Mouse (Mus musculus) skeletal muscle tissue, adult 2 months (tissue): ENCODE results near the gene 2510002D24Rik.
"Not testable (repeated sequence)": the region's sequence is repeated elsewhere in the genome, so short reads cannot be mapped to it uniquely, and the experiment has no call there.

ENCODE experiments used
- DNase-seq: peaks from one replicate; pipeline ENCODE4 v3.0.0-alpha.2; 2012; ENCODE audit warnings: low read depth, low spot score

2510002D24Rik gene

GRCm38 (mm10) chr16:18849521-18850190 is 13.3 kb downstream of the 2510002D24Rik start:
- DNase-seq = not testable (repeated sequence)

GRCm38 (mm10) chr16:18858551-18858950 is 22.2 kb downstream of the 2510002D24Rik start:
- peak; percentile 43 for DNase-seq

- DNase-seq = peak; percentile 84
These were observed 23.8 kb downstream of the 2510002D24Rik start for GRCm38 (mm10) chr16:18860186-18860585.

- DNase-seq = not testable (repeated sequence)
These were observed 34.1 kb downstream of the 2510002D24Rik start for GRCm38 (mm10) chr16:18870495-18870894.

- no peak for DNase-seq
These were observed 39.7 kb downstream of the 2510002D24Rik start for GRCm38 (mm10) chr16:18876091-18876441.

- DNase-seq = peak; percentile 85
These were observed 40.3 kb downstream of the 2510002D24Rik start, which contains the start of the genes Mrpl40 and Hira for GRCm38 (mm10) chr16:18876442-18877308. TSS of gene Mrpl40 (minus strand) at chr16:18876862. TSS of gene Hira (plus strand) at chr16:18877037.

GRCm38 (mm10) chr16:18877386-18878090 is 41.2 kb downstream of the 2510002D24Rik start:
- DNase-seq = peak; percentile 21

GRCm38 (mm10) chr16:18878091-18878720 is 41.8 kb downstream of the 2510002D24Rik start:
- no peak for DNase-seq

- DNase-seq = no peak
These were observed 47.7 kb downstream of the 2510002D24Rik start for GRCm38 (mm10) chr16:18884044-18884443.
